Mouse (Mus musculus) heart, postnatal 0 days (tissue): ENCODE results near the gene Psmb6.

Source experiments
- CTCF ChIP-seq: IDR thresholded peaks from 2 replicates; pipeline ENCODE4 v1.5.1; 2016; ENCODE audit warnings: antibody characterized with exemption, control low read depth, low read depth
- EP300 ChIP-seq: IDR thresholded peaks from 2 replicates; pipeline ENCODE4 v1.6.1; 2016; ENCODE audit warnings: antibody characterized with exemption, low read depth

DNA sequence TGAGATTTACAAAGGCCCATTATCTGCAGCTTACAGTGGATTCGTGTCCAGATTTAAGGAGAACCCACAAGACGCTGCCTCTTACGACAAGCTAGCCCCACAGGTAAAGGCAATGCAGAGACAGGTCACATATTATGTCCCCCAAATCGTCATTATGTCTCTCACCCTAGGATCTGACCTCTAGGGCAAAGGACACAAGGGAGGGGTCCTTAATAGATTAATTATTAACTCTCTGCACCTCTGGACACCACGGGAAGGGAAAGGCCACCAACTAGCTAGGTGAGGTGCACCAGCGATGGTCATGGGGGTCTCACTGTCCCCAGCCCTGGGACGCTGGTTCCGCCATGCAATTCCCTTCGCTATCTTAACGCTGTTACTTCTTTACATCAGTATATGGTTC, 6.2 kb upstream of the Psmb6 start, which contains the start of gene Gltpd2:
- no peak for TF ChIP-seq CTCF
- TF ChIP-seq EP300 = no peak
